Mouse (Mus musculus): ENCODE results near the gene Phb2. TPM values are rescaled to one million over a fixed set of nuclear protein-coding genes. Genes with fewer than 3 reads are reported as not detected.

The Phb2 gene
- polyA plus RNA-seq, 1 experiment from 2014 or later, result 257 TPM

DNA sequence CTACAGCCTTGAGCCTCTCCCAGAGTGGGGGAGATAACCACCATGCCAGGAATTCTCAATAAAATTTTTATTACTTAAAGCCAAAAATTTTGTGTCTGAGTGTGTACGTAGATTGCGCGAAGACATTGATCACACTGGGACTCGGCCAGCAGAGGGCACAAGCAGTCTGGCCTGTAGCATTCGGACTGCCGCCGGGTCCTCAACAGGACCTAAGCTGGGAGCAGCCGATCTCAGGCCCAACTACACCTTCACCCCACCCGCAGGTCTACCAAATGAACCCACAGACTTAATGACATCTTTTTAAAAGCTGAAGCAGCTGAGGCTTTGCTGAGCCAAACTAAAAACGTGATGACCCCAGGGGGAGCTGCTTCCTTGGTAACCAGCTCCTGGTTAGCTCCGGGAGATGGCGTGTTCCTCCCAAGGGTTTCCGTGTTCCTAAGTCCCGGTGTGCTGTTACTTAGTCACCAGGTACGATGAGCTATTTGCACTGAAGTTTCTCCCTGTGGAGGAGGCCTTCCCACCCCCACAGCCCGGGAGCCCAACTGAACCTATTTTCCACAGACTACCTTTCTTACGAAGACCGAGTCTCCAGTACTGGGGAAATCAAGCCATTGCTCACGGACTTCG lies 4.8 kb downstream of the Phb2 start:
- H3K9me3 ChIP-seq, result no peaks in the 10 kb centered on the region

DNA sequence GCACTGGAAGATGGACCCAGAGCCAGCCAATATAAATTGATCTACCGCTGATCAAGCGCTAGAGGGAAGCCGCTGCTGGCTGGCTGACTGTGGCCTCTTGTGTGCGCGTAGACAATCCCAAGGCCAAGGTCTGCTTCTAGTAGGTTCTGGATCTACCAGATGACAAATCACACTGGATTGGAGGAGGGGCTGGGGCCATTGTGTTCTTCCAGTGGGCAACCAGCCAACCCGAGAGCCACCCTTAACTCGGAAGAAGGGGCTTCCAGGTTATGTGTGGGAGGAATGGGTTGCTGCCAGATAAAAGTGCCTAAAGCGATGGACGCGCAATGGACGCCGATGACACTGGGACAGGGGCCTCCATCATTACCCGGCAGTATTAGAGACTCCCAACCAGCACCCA lies 5.8 kb downstream of the Phb2 start:
- no peak for ATAC-seq (ENCODE audit: low FRiP score)
- H3K27me3 ChIP-seq, result no peaks in the 10 kb centered on the region
- H3K36me3 ChIP-seq, result peaks cover 46% of the 10 kb centered on the region
- H3K27ac ChIP-seq, result no peak overlapping the region
- H3K4me3 ChIP-seq, result no peak overlapping the region
- no peak overlapping the region for H3K9ac ChIP-seq
- H3K4me2 ChIP-seq, result no peak overlapping the region
- H3K9me3 ChIP-seq, result no peaks in the 10 kb centered on the region
- WGBS, result 86% methylated on average over 13 of the region's 13 CpGs
- peaks cover 13% of the 10 kb centered on the region for H3K4me1 ChIP-seq (replicated peaks)

More for the DNA sequence above, 4.8 kb downstream of the Phb2 start:
- Histone ChIP-seq H3K27me3 (no peaks in the 10 kb centered on the region), H3K9ac (no peak overlapping the region), H3K36me3 (peaks cover 46% of the 10 kb centered on the region), H3K4me1 (replicated peaks) (peaks cover 16% of the 10 kb centered on the region), H3K27ac (no peak overlapping the region), H3K4me3 (no peak overlapping the region), H3K4me2 (no peak overlapping the region)
- 72% methylated on average over 20 of the region's 20 CpGs for WGBS
- no peak for ATAC-seq (ENCODE audit: low FRiP score)

DNA sequence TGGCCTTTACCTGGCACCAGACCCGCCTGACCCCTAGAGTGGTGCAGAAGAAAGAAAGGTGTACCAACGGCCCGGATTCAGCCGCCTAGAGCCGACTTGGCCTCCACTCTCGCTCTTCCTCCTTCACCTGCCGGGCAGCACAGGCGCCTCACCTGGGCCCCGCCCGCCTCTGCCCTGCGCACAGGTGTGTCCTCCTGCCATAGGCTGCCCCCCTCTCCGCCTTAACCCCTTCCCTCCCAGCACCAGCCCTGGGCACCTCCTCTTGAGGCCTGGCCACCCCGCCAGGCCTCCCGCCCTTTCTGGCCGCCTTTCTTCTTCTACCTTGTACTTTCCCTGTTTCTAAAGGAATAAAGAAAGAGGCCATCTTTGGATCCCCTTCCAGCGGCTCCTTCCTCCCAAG lies 6.6 kb downstream of the Phb2 start:
- ATAC-seq (ENCODE audit: low FRiP score), result no peak
- Histone ChIP-seq H3K27me3 (no peaks in the 10 kb centered on the region), H3K4me1 (replicated peaks) (peaks cover 6% of the 10 kb centered on the region), H3K9ac (no peak overlapping the region), H3K4me2 (no peak overlapping the region), H3K36me3 (peaks cover 46% of the 10 kb centered on the region), H3K4me3 (no peak overlapping the region), H3K27ac (no peak overlapping the region), H3K9me3 (no peaks in the 10 kb centered on the region)
- WGBS, result 60% methylated on average over 16 of the region's 16 CpGs

DNA sequence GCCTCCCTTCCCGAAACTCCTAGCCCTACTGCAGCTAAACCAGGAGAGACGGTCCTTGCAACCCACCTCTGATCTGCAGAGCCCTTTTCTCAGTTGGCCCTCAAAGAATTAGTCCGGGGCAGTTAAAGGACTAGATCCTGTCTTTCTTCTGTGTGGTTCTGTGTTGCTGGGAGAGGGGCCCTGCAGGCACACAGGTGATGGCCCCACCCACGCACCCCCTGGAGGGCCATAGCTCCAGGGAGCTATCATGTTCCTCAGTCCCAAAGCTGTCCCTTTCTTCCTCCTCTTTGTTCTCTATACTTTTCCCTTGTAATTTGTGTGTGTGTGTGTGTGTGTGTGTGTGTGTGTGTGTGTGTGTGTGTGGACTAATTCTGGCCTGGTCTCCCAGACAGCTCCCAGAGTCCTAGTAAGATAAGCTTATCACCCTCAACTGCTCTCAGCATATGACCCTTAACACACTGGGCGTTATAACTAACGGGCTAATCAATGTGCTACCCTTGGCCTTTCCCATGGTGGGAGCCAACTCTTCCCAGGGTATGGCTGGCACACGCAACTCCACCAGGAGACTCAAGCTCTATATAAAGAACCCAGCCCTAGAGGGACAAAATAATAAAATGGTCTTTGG lies 7.3 kb downstream of the Phb2 start:
- H3K4me3 ChIP-seq, result no peak overlapping the region
- H3K36me3 ChIP-seq, result peaks cover 38% of the 10 kb centered on the region
- no peak for ATAC-seq (ENCODE audit: low FRiP score)
- WGBS, result 76% methylated on average over 7 of the region's 7 CpGs
- H3K4me2 ChIP-seq, result no peak overlapping the region
- no peak overlapping the region for H3K27ac ChIP-seq
- H3K27me3 ChIP-seq, result no peaks in the 10 kb centered on the region
- no peaks in the 10 kb centered on the region for H3K9me3 ChIP-seq
- no peak overlapping the region for H3K9ac ChIP-seq
- H3K4me1 ChIP-seq (replicated peaks), result no peaks in the 10 kb centered on the region

DNA sequence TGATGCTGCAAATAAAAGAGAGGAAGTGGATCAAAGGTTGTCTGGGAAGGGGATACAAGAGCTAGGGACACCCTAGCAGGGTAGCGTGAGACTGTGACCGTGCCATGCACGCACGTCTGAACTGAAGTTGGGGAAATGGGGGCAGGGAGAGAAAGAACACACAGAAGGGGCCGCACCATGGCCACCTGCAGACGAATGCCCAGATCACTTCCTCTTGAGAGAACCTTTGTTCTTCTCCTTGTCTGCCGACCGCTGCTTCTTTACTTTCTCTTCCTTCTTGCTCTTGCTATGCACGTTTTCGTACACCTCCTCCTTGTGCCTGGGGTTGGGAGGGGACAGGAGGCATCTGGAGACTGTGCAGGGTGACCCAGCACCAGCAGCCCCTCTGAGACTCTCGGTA lies 8.8 kb downstream of the Phb2 start:
- H3K27ac ChIP-seq, result no peak overlapping the region
- no peaks in the 10 kb centered on the region for H3K27me3 ChIP-seq
- no peak for ATAC-seq (ENCODE audit: low FRiP score)
- H3K9me3 ChIP-seq, result no peaks in the 10 kb centered on the region
- no peak overlapping the region for H3K4me3 ChIP-seq
- H3K36me3 ChIP-seq, result peaks cover 24% of the 10 kb centered on the region
- 54% methylated on average over 11 of the region's 11 CpGs for WGBS
- H3K9ac ChIP-seq, result 0 out of 2 replicates have a peak overlapping the region, but pooled peaks have one; percentile 8
- no peaks in the 10 kb centered on the region for H3K4me1 ChIP-seq (replicated peaks)
- H3K4me2 ChIP-seq, result no peak overlapping the region

DNA sequence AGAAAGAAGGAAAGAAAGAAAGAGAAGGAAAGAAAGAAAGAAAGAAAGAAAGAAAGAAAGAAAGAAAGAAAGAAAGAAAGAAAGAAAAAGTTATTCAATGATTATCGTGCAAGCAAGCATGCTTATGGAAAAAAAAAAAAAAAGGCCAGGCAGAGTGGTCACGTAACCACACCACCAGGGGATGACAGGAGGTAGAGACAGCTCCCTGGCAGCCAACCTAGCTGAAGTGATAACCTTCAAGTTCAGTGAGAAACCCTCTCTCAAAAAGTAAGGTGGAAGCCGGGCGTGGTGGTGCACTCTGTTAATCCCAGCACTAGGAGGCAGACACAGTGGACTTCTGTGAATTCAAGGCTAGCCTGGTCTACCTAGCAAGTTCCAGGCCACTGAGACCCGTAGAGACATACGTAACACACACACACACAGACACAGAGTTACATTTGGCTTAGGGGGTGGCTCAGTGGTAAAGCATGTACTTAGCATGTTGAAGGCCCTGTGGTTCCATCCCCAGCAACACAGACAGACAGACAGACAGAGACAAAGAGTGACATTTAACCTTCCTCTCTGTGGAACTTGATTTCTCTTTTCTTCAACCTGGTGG lies 10.8 kb downstream of the Phb2 start:
- WGBS, result 84% methylated on average over 6 of the region's 6 CpGs
- no peak for ATAC-seq (ENCODE audit: low FRiP score)
- H3K4me1 ChIP-seq (replicated peaks), result no peaks in the 10 kb centered on the region

DNA sequence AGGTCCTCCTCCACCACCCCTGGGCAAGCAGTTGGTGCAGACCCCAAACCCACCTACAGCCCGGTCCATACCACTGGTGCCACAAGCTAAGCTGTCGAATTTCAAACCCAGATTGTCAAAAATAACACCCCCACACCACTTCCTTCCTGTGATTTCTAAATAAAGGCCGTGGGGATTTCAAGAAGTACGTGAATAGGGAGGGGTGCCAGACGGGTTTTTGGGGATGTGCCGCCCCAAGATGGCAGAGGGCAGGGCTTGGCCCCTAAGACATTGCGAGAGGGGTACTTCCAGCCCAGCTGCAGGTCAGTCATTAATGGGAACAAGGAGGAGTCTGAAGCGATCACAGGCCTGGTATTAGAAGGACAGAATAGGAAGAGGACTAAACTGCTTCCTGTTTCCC lies 11.4 kb downstream of the Phb2 start:
- Histone ChIP-seq H3K9ac (no peak overlapping the region), H3K4me2 (no peak overlapping the region), H3K9me3 (no peaks in the 10 kb centered on the region), H3K36me3 (no peaks in the 10 kb centered on the region), H3K4me1 (replicated peaks) (no peaks in the 10 kb centered on the region), H3K27ac (no peak overlapping the region), H3K4me3 (no peak overlapping the region), H3K27me3 (no peaks in the 10 kb centered on the region)
- WGBS, result 86% methylated on average over 8 of the region's 8 CpGs
- ATAC-seq (ENCODE audit: low FRiP score), result no peak

More for the DNA sequence above, 10.8 kb downstream of the Phb2 start:
- peaks cover 3% of the 10 kb centered on the region for H3K36me3 ChIP-seq
- H3K27ac ChIP-seq, result no peak overlapping the region
- no peak overlapping the region for H3K4me3 ChIP-seq
- no peaks in the 10 kb centered on the region for H3K9me3 ChIP-seq
- no peak overlapping the region for H3K4me2 ChIP-seq
- H3K27me3 ChIP-seq, result no peaks in the 10 kb centered on the region
- H3K9ac ChIP-seq, result no peak overlapping the region

DNA sequence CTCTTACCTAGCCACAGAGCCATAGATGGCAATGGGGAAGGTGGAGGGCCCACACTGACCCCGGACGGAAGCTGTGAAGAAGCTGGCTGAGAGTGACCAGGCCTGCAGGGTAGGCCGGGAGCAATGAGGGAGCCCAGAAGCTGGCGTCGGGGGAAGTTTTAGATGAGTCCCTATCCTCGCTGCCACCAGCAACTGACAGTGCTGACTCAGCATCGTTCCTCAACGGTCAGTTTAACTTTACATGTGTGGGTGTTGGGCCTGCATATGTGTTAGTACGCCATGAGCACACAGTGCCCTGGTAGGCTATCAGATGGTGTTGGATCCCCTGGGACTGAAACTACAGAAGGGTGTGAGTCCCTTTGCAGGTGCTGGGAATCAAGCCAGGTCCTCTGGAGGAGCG lies 12.3 kb downstream of the Phb2 start:
- no peak overlapping the region for H3K4me2 ChIP-seq
- no peaks in the 10 kb centered on the region for H3K4me1 ChIP-seq (replicated peaks)
- H3K27me3 ChIP-seq, result no peaks in the 10 kb centered on the region
- H3K36me3 ChIP-seq, result no peaks in the 10 kb centered on the region
- H3K27ac ChIP-seq, result no peak overlapping the region
- H3K9me3 ChIP-seq, result no peaks in the 10 kb centered on the region
- H3K4me3 ChIP-seq, result no peak overlapping the region
- no peak for ATAC-seq (ENCODE audit: low FRiP score)
- 89% methylated on average over 10 of the region's 10 CpGs for WGBS
- H3K9ac ChIP-seq, result no peak overlapping the region

DNA sequence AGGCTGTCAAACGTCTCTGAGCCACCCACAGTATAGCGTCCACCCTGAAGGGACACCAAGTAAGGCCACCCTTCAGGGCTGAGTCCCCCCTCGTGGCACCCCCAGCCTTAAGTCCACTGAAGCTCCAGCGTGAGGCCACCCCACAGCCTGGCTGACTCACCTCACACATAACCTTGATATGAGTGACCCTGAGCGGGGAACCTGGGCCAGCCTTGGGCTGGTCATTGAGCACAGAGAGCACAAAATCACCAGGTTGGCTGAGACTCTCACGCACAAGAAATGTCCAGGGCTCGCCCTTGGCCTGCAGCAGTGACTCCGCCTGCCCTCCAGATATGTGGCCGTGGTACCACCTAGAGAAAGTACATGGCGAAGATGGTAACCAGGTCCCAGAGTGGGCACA lies 16.5 kb downstream of the Phb2 start:
- WGBS, result 90% methylated on average over 10 of the region's 10 CpGs
- ATAC-seq (ENCODE audit: low FRiP score), result no peak
- Histone ChIP-seq H3K4me1 (replicated peaks) (no peaks in the 10 kb centered on the region), H3K36me3 (no peaks in the 10 kb centered on the region), H3K27me3 (no peaks in the 10 kb centered on the region), H3K4me2 (no peak overlapping the region), H3K9ac (no peak overlapping the region), H3K9me3 (no peaks in the 10 kb centered on the region), H3K27ac (no peak overlapping the region), H3K4me3 (no peak overlapping the region)

DNA sequence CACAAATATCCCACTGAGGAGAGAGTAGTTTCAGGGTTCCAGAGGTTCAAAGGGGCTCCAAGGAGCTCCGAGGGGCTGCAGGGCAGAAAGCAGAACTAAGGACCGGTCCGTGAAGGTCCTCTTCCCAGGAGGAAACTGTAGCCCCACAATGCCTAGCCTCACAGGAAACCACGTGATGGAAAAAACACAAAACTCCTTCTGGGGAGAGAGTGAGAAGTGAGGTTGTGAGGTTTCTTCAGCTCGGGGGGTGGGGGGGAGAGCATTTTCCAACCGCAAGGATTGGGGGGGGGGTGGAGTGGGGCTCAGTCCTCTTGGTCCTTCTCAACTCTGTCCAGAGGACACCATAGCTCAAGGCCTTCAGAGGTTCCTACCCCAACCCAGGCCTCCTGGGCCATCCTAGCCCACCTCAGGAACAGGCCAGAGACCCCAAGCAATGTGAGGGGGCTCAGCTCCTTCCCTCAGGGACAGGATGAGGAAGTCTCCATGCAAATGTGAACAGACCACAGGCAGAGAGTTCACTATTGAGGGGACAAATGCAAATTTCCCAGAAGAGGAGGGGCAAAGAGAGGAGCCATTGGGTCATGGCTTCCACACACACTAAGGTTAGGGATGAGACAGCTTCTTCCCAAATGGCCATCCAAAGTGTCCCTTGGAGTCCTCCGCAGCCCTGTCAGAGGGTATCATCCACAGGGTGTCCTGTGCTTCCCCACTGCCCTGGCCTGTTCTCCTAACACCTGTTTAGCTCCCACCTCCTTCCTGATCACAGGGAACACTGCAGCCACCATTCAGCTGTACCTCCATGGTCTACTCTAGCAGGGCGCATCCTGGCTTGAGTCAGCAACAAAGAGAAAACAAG lies 17.9 kb downstream of the Phb2 start:
- no peaks in the 10 kb centered on the region for H3K36me3 ChIP-seq
- ATAC-seq (ENCODE audit: low FRiP score), result no peak
- H3K27me3 ChIP-seq, result no peaks in the 10 kb centered on the region
- H3K4me2 ChIP-seq, result no peak overlapping the region
- H3K27ac ChIP-seq, result no peak overlapping the region
- 85% methylated on average over 8 of the region's 8 CpGs for WGBS
- no peak overlapping the region for H3K4me3 ChIP-seq
- H3K9ac ChIP-seq, result no peak overlapping the region
- H3K4me1 ChIP-seq (replicated peaks), result no peaks in the 10 kb centered on the region
- H3K9me3 ChIP-seq, result no peaks in the 10 kb centered on the region

DNA sequence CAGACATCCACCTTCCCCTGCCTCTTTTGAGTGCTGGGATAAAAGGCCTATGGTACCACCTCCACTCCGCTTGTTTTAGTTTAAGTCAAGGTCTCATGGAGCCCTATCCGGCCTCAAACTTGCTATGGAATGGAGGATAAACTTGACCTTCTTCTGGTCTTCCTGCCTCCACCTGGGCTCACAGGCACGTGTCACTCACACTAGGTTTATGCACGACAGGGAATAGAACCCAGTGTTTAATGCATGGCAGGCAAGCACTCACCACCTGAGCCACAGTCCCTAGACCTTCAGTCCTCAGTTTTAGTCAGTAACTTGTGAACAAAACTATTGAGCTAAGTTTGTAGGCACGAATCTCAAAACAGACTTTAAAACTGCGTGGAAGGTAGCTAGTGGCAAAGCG lies 18.9 kb downstream of the Phb2 start:
- Histone ChIP-seq H3K4me1 (replicated peaks) (no peaks in the 10 kb centered on the region), H3K4me2 (no peak overlapping the region), H3K36me3 (no peaks in the 10 kb centered on the region), H3K27me3 (no peaks in the 10 kb centered on the region), H3K9me3 (no peaks in the 10 kb centered on the region), H3K9ac (no peak overlapping the region), H3K4me3 (no peak overlapping the region), H3K27ac (no peak overlapping the region)
- WGBS, result 84% methylated on average over 7 of the region's 7 CpGs
- no peak for ATAC-seq (ENCODE audit: low FRiP score)
